Mouse (Mus musculus) neural tube, embryonic 15.5 days (tissue): ENCODE measurements around the gene Polr2h. TPM values are rescaled to one million over a fixed set of nuclear protein-coding genes. Genes with fewer than 3 reads are reported as not detected.
A peak's percentile ranks its signal among the peaks of the same experiment; 100 is the strongest.

Experiments
- ATAC-seq: fragments of 200-750 bp; cut with Nextera tagmentation; 2 replicates; pipeline ENCODE4 v1.8.0; 2017; ENCODE audit warnings: mild to moderate bottlenecking, moderate TSS enrichment, moderate library complexity; ENCODE audit not compliant: low FRiP score
- H3K27ac ChIP-seq: fragments of 300-500 bp; sonication (generic); replicated peaks from 2 replicates; pipeline ENCODE4 v1.5.1; 2015; ENCODE audit warnings: mild to moderate bottlenecking, inconsistent platforms
- H3K27me3 ChIP-seq: fragments of 300-500 bp; sonication (generic); replicated peaks from 2 replicates; pipeline ENCODE4 v1.6.1; 2015; ENCODE audit warnings: inconsistent platforms
- H3K36me3 ChIP-seq: fragments of 300-500 bp; sonication (generic); 2 replicates; pipeline ENCODE4 v1.6.1; 2015; ENCODE audit warnings: inconsistent platforms
- H3K4me1 ChIP-seq: fragments of 300-500 bp; sonication (generic); 2 replicates; pipeline ENCODE4 v1.6.1; 2015; ENCODE audit warnings: inconsistent platforms
- H3K4me2 ChIP-seq: fragments of 300-500 bp; sonication (generic); 2 replicates; pipeline ENCODE4 v1.6.1; 2015; ENCODE audit warnings: inconsistent platforms, mild to moderate bottlenecking, moderate library complexity
- H3K4me3 ChIP-seq: fragments of 300-500 bp; sonication (generic); replicated peaks from 2 replicates; pipeline ENCODE4 v1.5.1; 2015; ENCODE audit warnings: mild to moderate bottlenecking, inconsistent platforms
- H3K9ac ChIP-seq: fragments of 300-500 bp; sonication (generic); replicated peaks from 2 replicates; pipeline ENCODE4 v1.6.1; 2015; ENCODE audit warnings: mild to moderate bottlenecking, inconsistent platforms
- H3K9me3 ChIP-seq: fragments of 300-500 bp; sonication (generic); replicated peaks from 2 replicates; pipeline ENCODE4 v1.6.1; 2016; ENCODE audit warnings: inconsistent platforms
- whole genome bisulfite sequencing: fragments of 180-500 bp; shearing (Covaris S2); methylation state at CpG from one replicate; pipeline ENCODE4 v1.1.7; 2015; ENCODE audit warnings: mixed read lengths; 5-methylcytosine and 5-hydroxymethylcytosine counted together
- polyA plus RNA-seq: library from polyadenylated mRNA; unstranded; fragments of >200 nt; fragmentation: Nextera tagmentation; extraction: Ambion mirVana; gene quantifications from 2 replicates; pipeline ENCODE4 v1.2.1, GENCODE M21; 2015

Polr2h gene
- polyA plus RNA-seq, 1 experiment from 2014 or later, result 90.9 TPM

DNA sequence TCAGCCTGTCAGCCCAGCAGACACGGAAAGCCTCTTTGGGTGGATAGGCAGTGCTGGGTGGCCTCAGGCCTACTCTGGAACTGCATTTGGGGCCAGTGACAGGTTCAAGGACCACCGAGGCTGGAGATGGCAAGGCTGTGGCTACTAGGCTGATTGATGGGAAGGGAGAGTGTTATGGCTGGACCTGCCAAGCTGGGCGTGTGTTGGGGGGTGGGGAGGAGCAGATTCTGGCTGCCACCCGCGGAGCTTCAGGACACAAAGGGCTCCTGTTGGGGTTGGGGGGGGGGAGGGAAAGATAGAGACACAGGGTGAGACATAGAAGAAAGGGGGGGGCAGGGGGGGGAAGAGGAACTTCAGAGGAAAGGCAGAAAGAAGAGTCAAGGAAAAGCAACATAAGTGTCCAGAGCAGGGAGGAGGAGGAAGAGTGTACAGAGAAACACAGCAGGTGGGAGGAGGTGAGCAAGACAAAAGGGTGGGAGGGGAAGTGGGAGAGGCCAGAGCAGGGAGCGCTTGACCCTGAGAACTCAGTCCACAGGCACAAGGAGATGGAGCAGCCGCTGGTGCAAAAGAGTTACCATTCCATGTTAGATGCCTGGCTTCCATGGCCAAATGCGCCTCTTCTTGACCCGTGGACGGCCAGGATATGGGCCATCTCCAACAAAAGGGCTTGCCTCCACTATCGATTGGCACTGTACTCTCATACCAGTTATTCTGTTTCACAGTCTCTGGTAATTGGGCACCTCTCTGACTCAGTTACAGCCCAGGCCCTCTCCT is 3.0 kb upstream of the Polr2h start:
- ATAC-seq, result no peak
- H3K36me3 ChIP-seq, result peaks cover 28% of the 10 kb centered on the region
- H3K4me3 ChIP-seq, result peak overlapping the region; percentile 55
- no peaks in the 10 kb centered on the region for H3K9me3 ChIP-seq
- H3K9ac ChIP-seq, result peak overlapping the region; percentile 63
- H3K27ac ChIP-seq, result no peak overlapping the region
- no peaks in the 10 kb centered on the region for H3K27me3 ChIP-seq
- peaks cover 50% of the 10 kb centered on the region for H3K4me1 ChIP-seq
- H3K4me2 ChIP-seq, result peak overlapping the region; percentile 95
- 30% methylated on average over 11 of the region's 11 CpGs for WGBS

DNA sequence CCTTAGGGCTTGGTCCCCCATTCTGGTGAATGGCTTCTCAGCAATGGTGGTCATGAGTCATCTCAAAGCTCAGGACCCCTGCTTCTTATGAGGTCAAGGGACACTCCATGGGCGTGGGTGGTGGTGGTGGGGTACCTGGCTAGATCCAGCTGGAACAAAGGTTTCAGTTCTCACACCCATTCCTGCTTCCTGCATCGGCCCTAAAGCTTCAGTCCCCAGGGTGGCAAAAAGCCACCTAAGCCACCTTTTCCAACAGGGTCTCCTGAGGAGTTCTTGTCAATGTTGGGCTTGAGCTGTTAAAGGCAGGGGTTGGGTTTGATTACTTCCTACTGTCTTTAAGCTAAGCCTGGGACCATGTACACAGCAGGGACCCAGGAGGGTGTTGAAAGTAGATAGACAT is 2.3 kb upstream of the Polr2h start:
- peaks cover 29% of the 10 kb centered on the region for H3K36me3 ChIP-seq
- peak overlapping the region; percentile 55 for H3K4me3 ChIP-seq
- ATAC-seq, result no peak
- WGBS, result 68% methylated on average over 2 of the region's 2 CpGs
- H3K9me3 ChIP-seq, result no peaks in the 10 kb centered on the region
- peak overlapping the region; percentile 94; the same call in 1 of the 2 replicates for H3K27ac ChIP-seq
- peaks cover 50% of the 10 kb centered on the region for H3K4me1 ChIP-seq
- peak overlapping the region; percentile 63 for H3K9ac ChIP-seq
- no peaks in the 10 kb centered on the region for H3K27me3 ChIP-seq
- H3K4me2 ChIP-seq, result peak overlapping the region; percentile 95

DNA sequence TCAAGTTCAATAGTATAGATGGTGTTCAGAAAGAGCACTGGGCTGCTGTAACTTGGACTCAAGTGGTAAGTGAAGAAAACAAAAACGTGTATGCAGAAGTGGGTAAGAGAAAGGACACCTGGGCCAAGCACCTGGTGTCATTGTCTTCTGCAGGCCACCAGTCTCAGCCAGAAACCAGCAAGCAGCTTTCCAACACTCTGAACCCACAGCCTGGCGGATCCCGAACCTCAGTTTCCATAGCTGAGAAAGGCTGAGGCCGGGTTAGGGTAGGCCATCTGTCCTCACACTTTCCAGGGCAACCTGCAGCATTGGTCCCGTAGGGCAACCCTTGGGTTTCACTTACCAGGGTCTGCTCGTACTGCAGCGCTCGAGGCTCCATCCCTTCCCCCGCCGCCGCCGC is 1.9 kb upstream of the Polr2h start:
- under 1% methylated on average over 12 of the region's 12 CpGs for WGBS
- Histone ChIP-seq H3K27me3 (no peaks in the 10 kb centered on the region), H3K4me1 (peaks cover 50% of the 10 kb centered on the region), H3K4me3 (peak overlapping the region; percentile 55), H3K27ac (peak overlapping the region; percentile 94), H3K36me3 (peaks cover 28% of the 10 kb centered on the region), H3K4me2 (peak overlapping the region; percentile 95), H3K9ac (peak overlapping the region; percentile 63), H3K9me3 (no peaks in the 10 kb centered on the region)
- ATAC-seq, result no peak

DNA sequence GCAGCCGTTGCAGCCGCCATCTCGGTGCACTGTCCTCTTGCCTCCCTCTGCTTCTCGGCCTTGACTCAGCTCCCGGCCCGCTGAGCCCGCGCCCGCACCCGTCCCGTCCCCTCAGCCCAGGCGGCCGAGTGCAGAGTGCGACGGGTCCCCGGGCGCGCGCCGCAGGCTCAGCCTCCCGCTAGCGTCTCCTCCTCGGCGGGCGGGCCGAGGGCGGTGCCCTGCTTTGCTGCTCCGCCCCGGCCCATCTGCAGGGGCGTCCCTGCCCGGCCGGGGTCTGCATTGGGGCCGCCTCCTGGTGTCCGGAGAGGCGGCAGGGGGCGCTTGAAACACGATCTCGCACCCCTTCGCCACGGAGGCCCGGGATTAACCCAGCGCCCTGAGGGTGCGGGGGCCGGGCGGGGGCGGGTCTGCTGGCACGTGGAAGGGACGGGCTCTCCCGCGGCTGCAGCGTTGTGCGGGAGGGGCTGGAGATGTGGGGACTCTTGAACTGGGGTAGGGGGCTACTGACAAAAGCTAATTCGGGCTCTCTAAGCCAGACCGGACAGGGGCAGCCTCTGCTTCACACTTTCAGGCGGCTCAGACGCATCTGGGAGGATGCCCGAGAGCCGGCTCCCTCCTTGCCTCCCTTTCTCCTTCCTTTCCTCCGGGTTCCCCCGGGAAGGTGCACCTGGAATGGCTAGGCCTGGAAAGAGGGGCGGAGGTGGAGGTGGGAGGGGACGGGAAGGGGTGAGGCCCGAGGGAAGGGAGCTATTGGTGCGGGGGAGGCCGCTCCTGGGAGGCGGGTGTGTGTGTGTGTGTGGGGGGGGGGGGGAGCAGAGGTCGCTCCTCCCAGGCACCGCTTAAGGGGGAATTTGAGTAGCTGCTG is 1.3 kb upstream of the Polr2h start:
- ATAC-seq, result peak; percentile 75

DNA sequence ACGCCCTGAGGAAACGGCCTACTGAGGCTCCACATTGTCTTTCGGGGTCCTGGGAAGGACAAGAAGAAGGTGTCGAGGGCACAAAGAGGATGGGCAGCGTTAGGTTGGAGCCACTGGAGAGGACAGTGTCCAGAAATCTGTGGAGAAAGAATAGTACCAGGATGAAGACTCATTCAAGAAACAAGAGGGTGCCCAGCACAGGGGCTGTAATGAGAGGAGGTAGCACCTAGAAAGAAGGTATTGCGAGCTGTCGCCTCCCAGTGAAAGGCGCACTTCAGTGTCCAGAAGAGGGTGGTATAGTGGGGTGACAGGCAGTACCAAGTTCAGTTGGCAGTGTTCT is 654 bp upstream of the Polr2h start:
- 1% methylated on average over 8 of the region's 8 CpGs for WGBS
- H3K27me3 ChIP-seq, result no peaks in the 10 kb centered on the region
- H3K9ac ChIP-seq, result peak overlapping the region; percentile 63
- ATAC-seq, result peak; percentile 34; the same call in 1 of the 2 replicates
- H3K4me3 ChIP-seq, result peak overlapping the region; percentile 55
- H3K9me3 ChIP-seq, result no peaks in the 10 kb centered on the region
- H3K27ac ChIP-seq, result peak overlapping the region; percentile 94
- peaks cover 50% of the 10 kb centered on the region for H3K4me1 ChIP-seq
- peaks cover 26% of the 10 kb centered on the region for H3K36me3 ChIP-seq
- peak overlapping the region; percentile 95 for H3K4me2 ChIP-seq

More for the DNA sequence above, 1.3 kb upstream of the Polr2h start:
- Histone ChIP-seq H3K9ac (peak overlapping the region; percentile 63), H3K4me2 (peak overlapping the region; percentile 95), H3K27me3 (no peaks in the 10 kb centered on the region), H3K4me3 (peak overlapping the region; percentile 55), H3K36me3 (peaks cover 24% of the 10 kb centered on the region), H3K4me1 (peaks cover 50% of the 10 kb centered on the region), H3K9me3 (no peaks in the 10 kb centered on the region), H3K27ac (peak overlapping the region; percentile 94)
- under 1% methylated on average over 66 of the region's 68 CpGs for WGBS

DNA sequence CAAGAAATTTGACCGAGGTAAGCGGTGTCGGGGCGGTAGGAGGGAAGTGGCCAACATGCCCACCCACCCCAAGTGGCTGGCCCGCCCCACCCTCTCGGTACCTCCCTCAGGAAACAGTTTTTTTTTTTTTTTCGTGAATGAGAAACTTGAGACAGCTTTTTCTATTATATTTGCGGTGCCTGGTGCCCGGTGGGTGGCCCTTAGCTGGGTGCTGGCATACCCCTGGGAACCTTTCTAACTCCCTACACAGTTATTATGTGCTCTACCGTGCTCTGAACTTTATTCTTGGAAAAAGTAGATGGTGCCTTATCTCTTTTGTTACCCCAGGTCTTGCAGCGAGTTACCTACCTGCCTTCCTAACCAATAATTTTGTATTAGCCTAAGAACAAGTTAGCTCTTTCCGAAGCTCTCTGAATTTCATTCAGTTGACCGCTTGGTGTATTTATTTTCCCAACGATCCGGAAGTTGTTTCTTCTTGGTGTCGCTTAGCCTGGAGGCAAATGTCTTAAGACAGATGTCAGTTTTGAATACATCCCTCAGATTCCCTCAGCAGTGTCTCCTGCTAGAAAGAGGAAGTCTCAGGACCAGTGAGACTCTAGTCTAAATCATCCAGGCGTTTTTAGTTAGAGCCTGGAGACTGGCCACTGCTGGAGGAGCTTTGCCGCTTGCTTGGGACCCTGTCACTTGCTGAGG is 659 bp downstream of the Polr2h start:
- H3K4me3 ChIP-seq, result peak overlapping the region; percentile 55
- peak overlapping the region; percentile 95 for H3K4me2 ChIP-seq
- H3K36me3 ChIP-seq, result peaks cover 23% of the 10 kb centered on the region
- peak overlapping the region; percentile 94 for H3K27ac ChIP-seq
- peak; percentile 12 for ATAC-seq
- H3K4me1 ChIP-seq, result peaks cover 46% of the 10 kb centered on the region
- no peaks in the 10 kb centered on the region for H3K9me3 ChIP-seq
- peak overlapping the region; percentile 63 for H3K9ac ChIP-seq
- no peaks in the 10 kb centered on the region for H3K27me3 ChIP-seq
- 3% methylated on average over 18 of the region's 18 CpGs for WGBS

DNA sequence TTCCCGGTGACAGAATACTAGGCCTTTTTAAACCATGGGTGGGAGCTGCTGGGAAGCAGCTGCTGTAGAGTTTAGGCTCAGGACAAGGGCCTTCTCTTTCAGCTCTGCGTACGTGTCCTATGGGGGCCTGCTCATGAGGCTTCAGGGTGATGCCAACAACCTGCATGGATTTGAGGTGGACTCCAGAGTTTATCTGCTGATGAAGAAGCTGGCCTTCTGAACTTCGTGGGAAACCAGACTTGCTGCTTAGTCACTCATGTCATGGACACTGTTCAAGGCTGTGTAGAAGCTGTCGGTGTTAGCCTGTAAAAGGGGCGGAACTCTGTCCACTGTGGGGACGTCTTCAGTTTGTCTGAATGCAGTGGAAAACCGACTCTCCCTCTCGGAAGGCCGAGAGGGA is 4.3 kb downstream of the Polr2h start:
- Histone ChIP-seq H3K4me1 (peaks cover 18% of the 10 kb centered on the region), H3K27me3 (no peaks in the 10 kb centered on the region), H3K27ac (no peak overlapping the region), H3K9me3 (no peaks in the 10 kb centered on the region), H3K36me3 (peaks cover 23% of the 10 kb centered on the region), H3K9ac (no peak overlapping the region), H3K4me2 (no peak overlapping the region), H3K4me3 (no peak overlapping the region)
- ATAC-seq, result no peak
- WGBS, result 90% methylated on average over 10 of the region's 10 CpGs

DNA sequence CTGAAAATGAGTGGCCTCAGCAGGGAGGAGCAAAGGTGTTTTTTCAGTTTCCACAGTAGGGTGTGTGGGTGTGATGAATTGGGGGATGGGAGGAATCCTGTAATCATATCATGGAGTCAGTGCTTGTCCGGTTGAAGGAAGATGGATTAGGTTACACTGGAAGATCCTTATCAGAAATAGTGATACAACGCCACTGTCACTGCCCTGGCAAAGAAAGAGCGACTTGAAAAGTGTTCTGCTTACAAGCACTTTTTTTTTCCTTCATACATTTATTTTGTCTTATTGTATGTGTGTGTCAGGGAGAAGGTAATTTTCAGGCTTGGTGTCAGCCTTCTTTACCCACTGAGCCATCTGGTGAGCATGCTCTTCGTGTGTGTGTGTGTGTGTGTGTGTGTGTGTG is 5.3 kb downstream of the Polr2h start:
- WGBS, result 80% methylated on average over 4 of the region's 4 CpGs
- H3K27ac ChIP-seq, result no peak overlapping the region
- peaks cover 12% of the 10 kb centered on the region for H3K4me1 ChIP-seq

DNA sequence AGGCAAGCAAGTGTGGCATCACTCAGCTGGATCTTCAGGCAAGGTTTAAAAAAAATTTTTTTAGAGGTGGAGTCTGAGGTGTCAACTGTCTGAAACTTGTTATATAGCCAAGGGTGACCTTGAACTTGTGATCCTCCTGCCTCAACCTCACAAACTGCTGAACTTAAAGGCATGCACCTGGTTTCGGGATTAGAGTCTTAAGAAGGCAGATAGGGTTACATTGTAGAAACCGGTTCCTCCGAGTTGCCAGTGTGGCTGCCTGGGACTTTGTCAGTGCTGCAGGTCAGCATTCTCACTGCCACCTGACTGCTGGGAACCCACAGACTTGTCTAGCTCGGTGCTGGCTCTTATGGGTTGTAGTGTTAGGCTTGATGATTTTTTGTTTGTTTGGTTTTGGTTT is 5.8 kb downstream of the Polr2h start:
- peaks cover 11% of the 10 kb centered on the region for H3K4me1 ChIP-seq
- WGBS, result 74% methylated on average over 4 of the region's 4 CpGs
- no peaks in the 10 kb centered on the region for H3K9me3 ChIP-seq
- no peak for ATAC-seq
- H3K4me3 ChIP-seq, result no peak overlapping the region
- no peaks in the 10 kb centered on the region for H3K27me3 ChIP-seq
- H3K36me3 ChIP-seq, result peaks cover 23% of the 10 kb centered on the region
- no peak overlapping the region for H3K4me2 ChIP-seq
- no peak overlapping the region for H3K27ac ChIP-seq
- H3K9ac ChIP-seq, result no peak overlapping the region

More for the DNA sequence above, 5.3 kb downstream of the Polr2h start:
- ATAC-seq, result no peak
- no peaks in the 10 kb centered on the region for H3K27me3 ChIP-seq
- no peak overlapping the region for H3K4me3 ChIP-seq
- peaks cover 23% of the 10 kb centered on the region for H3K36me3 ChIP-seq
- H3K9ac ChIP-seq, result no peak overlapping the region
- H3K9me3 ChIP-seq, result no peaks in the 10 kb centered on the region
- no peak overlapping the region for H3K4me2 ChIP-seq

DNA sequence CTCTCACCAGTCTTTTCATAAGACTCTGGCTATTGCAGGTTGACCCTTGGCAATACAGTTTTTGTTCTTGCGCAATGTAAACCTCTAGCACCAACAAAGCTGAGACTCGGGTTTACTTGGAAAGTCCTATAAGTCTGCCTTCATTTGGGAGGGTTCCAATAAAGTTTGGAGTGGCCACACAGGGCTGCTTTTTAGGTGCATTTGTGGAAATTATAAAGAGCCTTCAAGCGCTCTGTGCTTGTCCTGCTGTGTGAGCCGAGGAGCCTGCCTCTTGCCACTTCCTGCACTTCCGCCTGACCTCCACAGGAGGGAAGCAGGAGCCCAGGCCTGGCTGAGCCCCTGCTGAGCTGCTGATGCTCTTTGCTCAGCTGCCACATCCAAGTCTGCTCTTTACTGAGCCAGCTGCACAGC is 6.9 kb downstream of the Polr2h start:
- peak; percentile 55; the same call in 1 of the 2 replicates for ATAC-seq
- 36% methylated on average over 5 of the region's 5 CpGs for WGBS

DNA sequence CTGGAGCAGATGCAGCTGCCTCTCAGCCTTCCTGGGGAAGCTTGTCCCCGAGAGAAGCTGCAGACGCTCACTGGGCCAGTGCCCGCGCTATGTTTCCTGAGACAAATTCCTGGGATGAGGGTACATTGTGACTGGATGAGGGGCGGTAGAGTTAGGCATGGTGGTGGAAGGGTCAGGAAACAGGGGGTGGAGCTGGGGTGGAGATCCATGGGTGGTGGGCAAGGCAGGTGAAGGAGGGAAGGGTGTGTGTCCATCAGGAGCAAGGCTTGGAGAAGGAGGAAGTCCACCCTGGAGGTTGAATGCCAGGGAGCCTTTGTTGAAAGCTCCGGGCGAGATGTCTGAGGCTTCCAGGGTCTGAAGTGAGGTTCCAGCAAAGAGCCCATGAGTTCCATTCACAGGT is 7.9 kb downstream of the Polr2h start:
- ATAC-seq, result no peak

More for the DNA sequence above, 6.9 kb downstream of the Polr2h start:
- 0 out of 2 replicates have a peak, but pooled peaks cover 4% of the 10 kb centered on the region for H3K4me1 ChIP-seq
- no peak overlapping the region; the same call in 1 of the 2 replicates for H3K9ac ChIP-seq
- H3K36me3 ChIP-seq, result peaks cover 23% of the 10 kb centered on the region
- no peak overlapping the region for H3K4me2 ChIP-seq
- H3K27me3 ChIP-seq, result no peaks in the 10 kb centered on the region
- H3K9me3 ChIP-seq, result no peaks in the 10 kb centered on the region
- H3K4me3 ChIP-seq, result no peak overlapping the region
- no peak overlapping the region for H3K27ac ChIP-seq

More for the DNA sequence above, 7.9 kb downstream of the Polr2h start:
- peaks cover 18% of the 10 kb centered on the region for H3K36me3 ChIP-seq
- H3K9me3 ChIP-seq, result no peaks in the 10 kb centered on the region
- no peak overlapping the region for H3K27ac ChIP-seq
- H3K27me3 ChIP-seq, result no peaks in the 10 kb centered on the region
- no peak overlapping the region for H3K9ac ChIP-seq
- no peak overlapping the region for H3K4me2 ChIP-seq
- no peak overlapping the region for H3K4me3 ChIP-seq
- 81% methylated on average over 7 of the region's 7 CpGs for WGBS
- 0 out of 2 replicates have a peak, but pooled peaks cover 4% of the 10 kb centered on the region for H3K4me1 ChIP-seq
